Mouse (Mus musculus): ENCODE measurements around the gene Mup3. TPM values are rescaled to one million over a fixed set of nuclear protein-coding genes. Genes with fewer than 3 reads are reported as not detected.
A peak's percentile ranks its signal among the peaks of the same experiment; 100 is the strongest.
"Not testable (repeated sequence)": the region's sequence is repeated elsewhere in the genome, so short reads cannot be mapped to it uniquely, and the experiment has no call there.

Gene Mup3
- not detected in 2 replicates for polyA plus RNA-seq (2015; fragmentation: Nextera tagmentation; extraction: Ambion mirVana)

- no peak within 1 kb of the TSS for H3K9ac ChIP-seq (ENCODE audit: low read depth, low read length)
- no peaks in the 10 kb centered on the region for H3K27me3 ChIP-seq (replicated peaks; ENCODE audit: control insufficient read depth, insufficient read depth, low read length)
- H3K9me3 ChIP-seq (ENCODE audit: control insufficient read depth), result no peaks in the 10 kb centered on the region
- H3K4me2 ChIP-seq (replicated peaks; ENCODE audit: low read depth), result no peak within 1 kb of the TSS
- TF ChIP-seq CTCF (IDR thresholded peaks at IDR 0.05; ENCODE audit: low read depth), result no peak
- no peak within 1 kb of the TSS for H3K27ac ChIP-seq (ENCODE audit: low read depth, low read length)
- H3K4me1 ChIP-seq (replicated peaks; ENCODE audit: control insufficient read depth, insufficient read depth, low read length), result no peaks in the 10 kb centered on the region
- H3K36me3 ChIP-seq (ENCODE audit: control insufficient read depth, insufficient read depth), result no peaks in the 10 kb centered on the region
- WGBS, result 82% methylated on average over 2 of the region's 2 CpGs
- no peak for ATAC-seq
- H3K4me3 ChIP-seq (ENCODE audit: low read depth, low read length), result no peak within 1 kb of the TSS
These were observed at the start of gene Mup3 for GRCm38 (mm10) chr4:62087241-62087640. Gene Mup3, minus strand, starts transcription at chr4:62087342.

GRCm38 (mm10) chr4:62133706-62134105 is 46.6 kb upstream of the Mup3 start:
- Histone ChIP-seq H3K27me3 (replicated peaks; ENCODE audit: control insufficient read depth, insufficient read depth, low read length) (no peaks in the 10 kb centered on the region), H3K9me3 (ENCODE audit: control insufficient read depth) (no peaks in the 10 kb centered on the region), H3K4me2 (replicated peaks; ENCODE audit: low read depth) (no peak overlapping the region), H3K36me3 (ENCODE audit: control insufficient read depth, insufficient read depth) (no peaks in the 10 kb centered on the region), H3K4me3 (ENCODE audit: low read depth, low read length) (no peak overlapping the region), H3K9ac (ENCODE audit: low read depth, low read length) (no peak overlapping the region), H3K27ac (ENCODE audit: low read depth, low read length) (no peak overlapping the region), H3K4me1 (replicated peaks; ENCODE audit: control insufficient read depth, insufficient read depth, low read length) (no peaks in the 10 kb centered on the region)
- no peak for ATAC-seq
- peak; percentile 52 for TF ChIP-seq CTCF (IDR thresholded peaks at IDR 0.05; ENCODE audit: low read depth)
- 60% methylated on average over 7 of the region's 7 CpGs for WGBS

DNA sequence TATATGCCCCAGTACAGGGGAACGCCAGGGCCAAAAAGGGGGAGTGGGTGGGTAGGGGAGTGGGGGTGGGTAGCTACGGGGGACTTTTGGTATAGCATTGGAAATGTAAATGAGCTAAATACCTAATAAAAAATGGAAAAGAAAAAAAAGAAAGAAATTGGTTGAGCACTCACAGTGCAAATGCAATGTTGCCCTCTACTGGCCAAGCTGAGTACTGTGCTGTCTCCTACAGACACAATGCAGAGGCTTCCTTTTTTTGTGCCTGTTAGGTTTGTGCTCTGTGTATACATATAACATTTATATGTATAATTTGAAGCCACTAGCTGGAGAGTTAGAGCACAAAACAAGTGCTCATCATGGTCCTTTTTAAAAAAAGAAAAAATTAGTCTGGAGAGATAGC is 16.2 kb upstream of the Mup3 start:
- not testable (repeated sequence) for H3K4me3 ChIP-seq (ENCODE audit: low read depth, low read length); H3K9me3 ChIP-seq (ENCODE audit: control insufficient read depth); ATAC-seq; H3K27me3 ChIP-seq (replicated peaks; ENCODE audit: control insufficient read depth, insufficient read depth, low read length); H3K36me3 ChIP-seq (ENCODE audit: control insufficient read depth, insufficient read depth); H3K4me2 ChIP-seq (replicated peaks; ENCODE audit: low read depth); H3K27ac ChIP-seq (ENCODE audit: low read depth, low read length); H3K9ac ChIP-seq (ENCODE audit: low read depth, low read length); H3K4me1 ChIP-seq (replicated peaks; ENCODE audit: control insufficient read depth, insufficient read depth, low read length)
- peak; percentile 71 for TF ChIP-seq CTCF (IDR thresholded peaks at IDR 0.05; ENCODE audit: low read depth)
- WGBS, result 60% methylated on average over 1 of the region's 2 CpGs

GRCm38 (mm10) chr4:62087953-62088352 is 811 bp upstream of the Mup3 start:
- WGBS, result 68% methylated on average over 2 of the region's 2 CpGs
- no peak for TF ChIP-seq CTCF (IDR thresholded peaks at IDR 0.05; ENCODE audit: low read depth)
- H3K4me1 ChIP-seq (replicated peaks; ENCODE audit: control insufficient read depth, insufficient read depth, low read length), result no peaks in the 10 kb centered on the region
- H3K36me3 ChIP-seq (ENCODE audit: control insufficient read depth, insufficient read depth), result no peaks in the 10 kb centered on the region
- no peaks in the 10 kb centered on the region for H3K9me3 ChIP-seq (ENCODE audit: control insufficient read depth)
- no peak overlapping the region for H3K4me2 ChIP-seq (replicated peaks; ENCODE audit: low read depth)
- no peaks in the 10 kb centered on the region for H3K27me3 ChIP-seq (replicated peaks; ENCODE audit: control insufficient read depth, insufficient read depth, low read length)
- no peak for ATAC-seq
- no peak overlapping the region for H3K4me3 ChIP-seq (ENCODE audit: low read depth, low read length)
- H3K27ac ChIP-seq (ENCODE audit: low read depth, low read length), result no peak overlapping the region
- H3K9ac ChIP-seq (ENCODE audit: low read depth, low read length), result no peak overlapping the region

DNA sequence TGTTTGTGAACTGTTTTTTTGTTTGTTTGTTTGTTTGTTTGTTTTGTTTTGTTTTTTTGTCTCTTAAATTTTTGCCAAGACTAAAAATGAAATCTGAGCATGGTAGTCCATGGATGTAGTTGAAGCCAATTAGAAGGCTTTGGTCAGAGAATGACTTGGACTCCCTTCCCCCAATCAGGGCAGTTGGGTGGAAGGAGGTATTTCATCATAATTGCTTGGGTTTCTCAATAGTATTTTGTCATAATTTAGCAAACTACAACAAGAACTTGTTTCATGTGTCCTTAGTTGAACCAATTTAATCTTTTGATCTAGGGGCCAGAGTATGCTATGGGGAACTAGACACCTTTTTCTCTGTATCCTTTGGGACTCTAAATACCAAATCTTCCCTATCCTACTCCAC is 4.4 kb downstream of the Mup3 start:
- Histone ChIP-seq H3K4me2 (replicated peaks; ENCODE audit: low read depth) (no peak overlapping the region), H3K27me3 (replicated peaks; ENCODE audit: control insufficient read depth, insufficient read depth, low read length) (no peaks in the 10 kb centered on the region)

DNA sequence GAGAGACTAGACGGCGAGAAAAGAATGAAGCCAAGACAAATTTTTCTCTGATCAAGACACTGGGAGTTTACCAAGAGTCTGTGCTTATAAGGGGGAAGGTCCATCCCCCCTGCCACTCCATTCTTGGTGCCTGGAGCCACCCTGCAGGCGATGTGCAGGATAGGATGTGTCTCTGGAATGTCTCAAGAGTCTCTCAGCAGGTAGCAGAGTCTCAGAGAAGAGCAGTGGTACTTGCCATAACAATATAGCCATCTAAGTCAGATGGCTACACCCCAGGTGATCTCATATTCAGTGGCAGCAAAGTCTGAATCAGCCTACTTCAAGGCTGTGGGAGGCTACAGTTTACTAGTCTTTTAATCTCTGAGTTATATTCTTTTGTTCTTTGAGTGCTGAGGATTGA is 12.0 kb downstream of the Mup3 start:
- no peak for ATAC-seq
- H3K4me2 ChIP-seq (replicated peaks; ENCODE audit: low read depth), result no peak overlapping the region
- 60% methylated on average over 3 of the region's 3 CpGs for WGBS
- no peaks in the 10 kb centered on the region for H3K4me1 ChIP-seq (replicated peaks; ENCODE audit: control insufficient read depth, insufficient read depth, low read length)
- H3K9me3 ChIP-seq (ENCODE audit: control insufficient read depth), result no peaks in the 10 kb centered on the region
- no peak overlapping the region for H3K9ac ChIP-seq (ENCODE audit: low read depth, low read length)
- H3K36me3 ChIP-seq (ENCODE audit: control insufficient read depth, insufficient read depth), result no peaks in the 10 kb centered on the region
- TF ChIP-seq CTCF (IDR thresholded peaks at IDR 0.05; ENCODE audit: low read depth), result no peak
- no peaks in the 10 kb centered on the region for H3K27me3 ChIP-seq (replicated peaks; ENCODE audit: control insufficient read depth, insufficient read depth, low read length)
- H3K4me3 ChIP-seq (ENCODE audit: low read depth, low read length), result no peak overlapping the region
- no peak overlapping the region for H3K27ac ChIP-seq (ENCODE audit: low read depth, low read length)

More for the DNA sequence above, 4.4 kb downstream of the Mup3 start:
- Histone ChIP-seq H3K4me3 (ENCODE audit: low read depth, low read length) (no peak overlapping the region), H3K9ac (ENCODE audit: low read depth, low read length) (no peak overlapping the region), H3K27ac (ENCODE audit: low read depth, low read length) (no peak overlapping the region), H3K36me3 (ENCODE audit: control insufficient read depth, insufficient read depth) (no peaks in the 10 kb centered on the region), H3K9me3 (ENCODE audit: control insufficient read depth) (no peaks in the 10 kb centered on the region), H3K4me1 (replicated peaks; ENCODE audit: control insufficient read depth, insufficient read depth, low read length) (no peaks in the 10 kb centered on the region)
- ATAC-seq, result no peak
- no peak for TF ChIP-seq CTCF (IDR thresholded peaks at IDR 0.05; ENCODE audit: low read depth)

DNA sequence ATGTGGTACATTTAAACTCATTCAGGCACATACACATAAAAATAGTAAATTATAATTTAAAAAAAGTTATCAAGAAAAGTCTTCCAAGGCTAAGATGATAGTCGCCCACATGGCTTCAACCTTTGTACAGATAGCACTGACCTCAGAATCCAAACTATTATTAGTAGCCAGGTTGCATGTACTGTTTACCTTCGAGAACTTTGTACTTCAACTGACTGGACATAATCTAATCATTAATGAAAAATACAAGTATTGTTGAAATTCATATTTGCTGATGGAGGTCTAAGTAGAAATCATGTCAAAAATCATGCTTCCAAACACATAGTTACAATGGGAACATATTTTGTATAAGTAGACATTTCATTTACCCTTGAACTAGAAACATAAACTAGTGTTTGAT is 32.4 kb downstream of the Mup3 start:
- not testable (repeated sequence) for H3K9me3 ChIP-seq (ENCODE audit: control insufficient read depth); ATAC-seq; H3K27me3 ChIP-seq (replicated peaks; ENCODE audit: control insufficient read depth, insufficient read depth, low read length); H3K4me1 ChIP-seq (replicated peaks; ENCODE audit: control insufficient read depth, insufficient read depth, low read length); H3K4me3 ChIP-seq (ENCODE audit: low read depth, low read length); H3K4me2 ChIP-seq (replicated peaks; ENCODE audit: low read depth); H3K36me3 ChIP-seq (ENCODE audit: control insufficient read depth, insufficient read depth); H3K27ac ChIP-seq (ENCODE audit: low read depth, low read length); H3K9ac ChIP-seq (ENCODE audit: low read depth, low read length)
- WGBS, result 49% methylated on average over 2 of the region's 2 CpGs

- not testable (repeated sequence) for H3K4me3 ChIP-seq (ENCODE audit: low read depth, low read length); H3K36me3 ChIP-seq (ENCODE audit: control insufficient read depth, insufficient read depth); H3K27ac ChIP-seq (ENCODE audit: low read depth, low read length); H3K4me2 ChIP-seq (replicated peaks; ENCODE audit: low read depth); H3K9me3 ChIP-seq (ENCODE audit: control insufficient read depth); ATAC-seq; H3K4me1 ChIP-seq (replicated peaks; ENCODE audit: control insufficient read depth, insufficient read depth, low read length); H3K27me3 ChIP-seq (replicated peaks; ENCODE audit: control insufficient read depth, insufficient read depth, low read length); H3K9ac ChIP-seq (ENCODE audit: low read depth, low read length)
- 74% methylated on average over 2 of the region's 3 CpGs for WGBS
These were observed 33.1 kb downstream of the Mup3 start, which contains the start of gene Mup20 for GRCm38 (mm10) chr4:62054058-62054457. Gene Mup20, minus strand, starts transcription at chr4:62054158.
